Mouse (Mus musculus) heart, embryonic 12.5 days (tissue): ENCODE measurements around the gene Nfkb1. TPM values are rescaled to one million over a fixed set of nuclear protein-coding genes. Genes with fewer than 3 reads are reported as not detected.

ENCODE experiments used
- ATAC-seq: fragments of 200-750 bp; cut with Nextera tagmentation; 2 replicates; pipeline ENCODE4 v1.8.0; 2017; ENCODE audit warnings: moderate TSS enrichment, moderate library complexity; ENCODE audit not compliant: insufficient number of reproducible peaks, low FRiP score
- H3K27ac ChIP-seq: fragments of 300-500 bp; sonication (generic); 2 replicates; pipeline ENCODE4 v1.5.1; 2016; ENCODE audit warnings: mild to moderate bottlenecking, moderate library complexity; ENCODE audit not compliant: poor library complexity, severe bottlenecking
- H3K27me3 ChIP-seq: fragments of 300-500 bp; sonication (generic); replicated peaks from 2 replicates; pipeline ENCODE4 v1.6.1; 2016; ENCODE audit warnings: mild to moderate bottlenecking, moderate library complexity
- H3K36me3 ChIP-seq: fragments of 300-500 bp; sonication (generic); 2 replicates; pipeline ENCODE4 v1.6.1; 2016; ENCODE audit warnings: mild to moderate bottlenecking, moderate library complexity
- H3K4me1 ChIP-seq: fragments of 300-500 bp; sonication (generic); replicated peaks from 2 replicates; pipeline ENCODE4 v1.6.1; 2016; ENCODE audit warnings: mild to moderate bottlenecking
- H3K4me2 ChIP-seq: fragments of 300-500 bp; sonication (generic); 2 replicates; pipeline ENCODE4 v1.6.1; 2016; ENCODE audit warnings: mild to moderate bottlenecking, moderate library complexity
- H3K4me3 ChIP-seq: fragments of 300-500 bp; sonication (generic); 2 replicates; pipeline ENCODE4 v1.5.1; 2016; ENCODE audit warnings: mild to moderate bottlenecking
- H3K9ac ChIP-seq: fragments of 300-500 bp; sonication (generic); 2 replicates; pipeline ENCODE4 v1.6.1; 2016; ENCODE audit warnings: mild to moderate bottlenecking, moderate library complexity
- H3K9me3 ChIP-seq: fragments of 300-500 bp; sonication (generic); replicated peaks from 2 replicates; pipeline ENCODE4 v1.6.1; 2016; ENCODE audit warnings: mild to moderate bottlenecking, moderate library complexity
- WGBS: fragments of 180-500 bp; shearing (Covaris S2); methylation state at CpG from one replicate; pipeline ENCODE4 v1.1.7; 2016; 5-methylcytosine and 5-hydroxymethylcytosine counted together
- polyA plus RNA-seq: library from polyadenylated mRNA; unstranded; fragments of >200 nt; fragmentation: Nextera tagmentation; extraction: Ambion mirVana; gene quantifications from 2 replicates; pipeline ENCODE4 v1.2.1, GENCODE M21; 2016

Gene Nfkb1
- polyA plus RNA-seq, 1 experiment from 2014 or later: 14.3 TPM

- Histone ChIP-seq H3K9me3 (no peaks in the 10 kb centered on the region), H3K9ac (no peak overlapping the region), H3K4me3 (no peak overlapping the region), H3K4me2 (no peak overlapping the region), H3K27ac (no peak overlapping the region), H3K36me3 (peaks cover 69% of the 10 kb centered on the region), H3K27me3 (no peaks in the 10 kb centered on the region), H3K4me1 (peaks cover 65% of the 10 kb centered on the region)
- 73% methylated on average over 10 of the region's 10 CpGs for WGBS
- no peak for ATAC-seq
These were observed 86.5 kb downstream of the Nfkb1 start for GRCm38 (mm10) chr3:135604626-135605417.

GRCm38 (mm10) chr3:135602731-135603130 is 88.6 kb downstream of the Nfkb1 start:
- WGBS: 48% methylated on average over 10 of the region's 10 CpGs
- H3K4me2 ChIP-seq: no peak overlapping the region
- peaks cover 57% of the 10 kb centered on the region for H3K36me3 ChIP-seq
- H3K4me3 ChIP-seq: no peak overlapping the region
- ATAC-seq: no peak
- no peak overlapping the region for H3K9ac ChIP-seq
- peaks cover 52% of the 10 kb centered on the region for H3K4me1 ChIP-seq
- H3K27ac ChIP-seq: peak overlapping the region; percentile 82
- H3K9me3 ChIP-seq: no peaks in the 10 kb centered on the region
- no peaks in the 10 kb centered on the region for H3K27me3 ChIP-seq

- Histone ChIP-seq H3K4me1 (peaks cover 34% of the 10 kb centered on the region), H3K9ac (no peak overlapping the region), H3K27ac (no peak overlapping the region), H3K36me3 (peaks cover 61% of the 10 kb centered on the region), H3K4me2 (no peak overlapping the region), H3K27me3 (no peaks in the 10 kb centered on the region), H3K9me3 (no peaks in the 10 kb centered on the region), H3K4me3 (no peak overlapping the region)
- 71% methylated on average over 3 of the region's 3 CpGs for WGBS
- no peak for ATAC-seq
These were observed 93.0 kb downstream of the Nfkb1 start for GRCm38 (mm10) chr3:135598355-135598754.

GRCm38 (mm10) chr3:135597014-135597413 is 94.3 kb downstream of the Nfkb1 start:
- WGBS: 53% methylated on average over 4 of the region's 4 CpGs
- Histone ChIP-seq H3K4me3 (no peak overlapping the region), H3K9me3 (no peaks in the 10 kb centered on the region), H3K27me3 (no peaks in the 10 kb centered on the region), H3K9ac (no peak overlapping the region), H3K36me3 (peaks cover 63% of the 10 kb centered on the region), H3K4me2 (no peak overlapping the region), H3K27ac (peak overlapping the region; percentile 82), H3K4me1 (peaks cover 20% of the 10 kb centered on the region)
- peak; percentile 36; the same call in 1 of the 2 replicates for ATAC-seq

GRCm38 (mm10) chr3:135594238-135594917 is 97.0 kb downstream of the Nfkb1 start:
- H3K4me1 ChIP-seq: peaks cover 15% of the 10 kb centered on the region
- H3K4me2 ChIP-seq: no peak overlapping the region
- H3K36me3 ChIP-seq: peaks cover 68% of the 10 kb centered on the region
- H3K4me3 ChIP-seq: no peak overlapping the region
- ATAC-seq: no peak
- H3K9me3 ChIP-seq: no peaks in the 10 kb centered on the region
- H3K27ac ChIP-seq: no peak overlapping the region
- H3K27me3 ChIP-seq: no peaks in the 10 kb centered on the region
- no peak overlapping the region for H3K9ac ChIP-seq
- 70% methylated on average over 21 of the region's 21 CpGs for WGBS

GRCm38 (mm10) chr3:135592011-135592410 is 99.3 kb downstream of the Nfkb1 start:
- no peak for ATAC-seq
- peaks cover 14% of the 10 kb centered on the region for H3K4me1 ChIP-seq
- H3K4me2 ChIP-seq: no peak overlapping the region
- H3K9me3 ChIP-seq: no peaks in the 10 kb centered on the region
- no peaks in the 10 kb centered on the region for H3K27me3 ChIP-seq
- no peak overlapping the region for H3K27ac ChIP-seq
- H3K36me3 ChIP-seq: peaks cover 85% of the 10 kb centered on the region
- H3K4me3 ChIP-seq: no peak overlapping the region
- no peak overlapping the region for H3K9ac ChIP-seq
- 87% methylated on average over 4 of the region's 4 CpGs for WGBS

- WGBS: 74% methylated on average over 5 of the region's 5 CpGs
- Histone ChIP-seq H3K4me2 (no peak overlapping the region), H3K36me3 (peaks cover 86% of the 10 kb centered on the region), H3K9ac (no peak overlapping the region), H3K27me3 (no peaks in the 10 kb centered on the region), H3K4me1 (peaks cover 16% of the 10 kb centered on the region), H3K27ac (no peak overlapping the region), H3K4me3 (no peak overlapping the region), H3K9me3 (no peaks in the 10 kb centered on the region)
- no peak for ATAC-seq
These were observed 100.0 kb downstream of the Nfkb1 start for GRCm38 (mm10) chr3:135591376-135591775.

GRCm38 (mm10) chr3:135590471-135590870 is 100.9 kb downstream of the Nfkb1 start:
- no peak overlapping the region for H3K4me3 ChIP-seq
- peaks cover 81% of the 10 kb centered on the region for H3K36me3 ChIP-seq
- ATAC-seq: no peak
- H3K9ac ChIP-seq: no peak overlapping the region
- H3K4me2 ChIP-seq: no peak overlapping the region
- peaks cover 21% of the 10 kb centered on the region for H3K4me1 ChIP-seq
- H3K27me3 ChIP-seq: no peaks in the 10 kb centered on the region
- no peaks in the 10 kb centered on the region for H3K9me3 ChIP-seq
- H3K27ac ChIP-seq: no peak overlapping the region
- WGBS: 51% methylated on average over 4 of the region's 4 CpGs

GRCm38 (mm10) chr3:135586471-135586880 is 104.9 kb downstream of the Nfkb1 start:
- Histone ChIP-seq H3K27ac (peak overlapping the region; percentile 45), H3K36me3 (peaks cover 67% of the 10 kb centered on the region), H3K4me2 (no peak overlapping the region), H3K4me3 (no peak overlapping the region), H3K9me3 (no peaks in the 10 kb centered on the region), H3K27me3 (no peaks in the 10 kb centered on the region), H3K9ac (no peak overlapping the region), H3K4me1 (peaks cover 27% of the 10 kb centered on the region)
- no peak for ATAC-seq
- 67% methylated on average over 4 of the region's 4 CpGs for WGBS

GRCm38 (mm10) chr3:135586060-135586459 is 105.3 kb downstream of the Nfkb1 start:
- no peaks in the 10 kb centered on the region for H3K27me3 ChIP-seq
- no peak for ATAC-seq
- 0 out of 2 replicates have a peak overlapping the region, but pooled peaks have one; percentile 6 for H3K4me3 ChIP-seq
- H3K36me3 ChIP-seq: peaks cover 63% of the 10 kb centered on the region
- peaks cover 31% of the 10 kb centered on the region for H3K4me1 ChIP-seq
- peak overlapping the region; percentile 51; the same call in 1 of the 2 replicates for H3K4me2 ChIP-seq
- no peaks in the 10 kb centered on the region for H3K9me3 ChIP-seq
- no peak overlapping the region for H3K9ac ChIP-seq
- 60% methylated on average over 2 of the region's 2 CpGs for WGBS
- H3K27ac ChIP-seq: peak overlapping the region; percentile 71

GRCm38 (mm10) chr3:135585482-135585881 is 105.9 kb downstream of the Nfkb1 start:
- no peak overlapping the region for H3K9ac ChIP-seq
- ATAC-seq: peak; percentile 90
- H3K4me2 ChIP-seq: peak overlapping the region; percentile 51
- H3K36me3 ChIP-seq: peaks cover 57% of the 10 kb centered on the region
- WGBS: 33% methylated on average over 6 of the region's 6 CpGs
- peak overlapping the region; percentile 6; the same call in 1 of the 2 replicates for H3K4me3 ChIP-seq
- peaks cover 37% of the 10 kb centered on the region for H3K4me1 ChIP-seq
- H3K9me3 ChIP-seq: no peaks in the 10 kb centered on the region
- peak overlapping the region; percentile 71 for H3K27ac ChIP-seq
- H3K27me3 ChIP-seq: no peaks in the 10 kb centered on the region
